15 mouse cellular contexts compared by ENCODE assay signal in genomic region chr10:94920526-94920925, GRCm38 (mm10).
"Had no signal": no experiment of that assay in that cellular context is flagged by ENCODE, and none has a peak within 500 bp of the region (broad histone marks: within the 10 kb centered on the region; RNA-seq: fewer than 3 reads in every experiment).

No protein-coding gene starts in this region.

- DNase-seq: kidney, adult 11 months; kidney, adult 9 months; kidney, postnatal 36 days; layer of hippocampus, adult 9-11 months; lung, adult 2 months; lung, postnatal 36 days; retina, postnatal 1 day; right cerebral cortex, postnatal 14 days; thymus, postnatal 36 days had no signal

- H3K9me3 ChIP-seq: limb, embryonic 10.5 days; megakaryocyte, embryonic 14.5 days; midbrain, embryonic 12.5 days; neural tube, embryonic 13.5 days; stomach, embryonic 15.5 days had no signal

- H3K27me3 ChIP-seq: megakaryocyte, embryonic 14.5 days; midbrain, embryonic 12.5 days; neural tube, embryonic 13.5 days; stomach, embryonic 15.5 days had no signal

- H3K4me3 ChIP-seq: limb, embryonic 10.5 days; midbrain, embryonic 12.5 days; neural tube, embryonic 13.5 days; stomach, embryonic 15.5 days had no signal

- H3K27ac ChIP-seq: kidney, postnatal 0 days; limb, embryonic 10.5 days; midbrain, embryonic 12.5 days; neural tube, embryonic 13.5 days; stomach, embryonic 15.5 days had no signal

- H3K4me2 ChIP-seq: midbrain, embryonic 12.5 days; neural tube, embryonic 13.5 days had no signal

- H3K36me3 ChIP-seq: limb, embryonic 10.5 days; stomach, embryonic 15.5 days had no signal

- H3K9ac ChIP-seq: midbrain, embryonic 12.5 days; neural tube, embryonic 13.5 days; stomach, embryonic 15.5 days had no signal
